Mouse (Mus musculus): Measurements from ENCODE around the gene Ly6g6d.
"Not testable (repeated sequence)": the region's sequence is repeated elsewhere in the genome, so short reads cannot be mapped to it uniquely, and the experiment has no call there.

Gene Ly6g6d

DNA sequence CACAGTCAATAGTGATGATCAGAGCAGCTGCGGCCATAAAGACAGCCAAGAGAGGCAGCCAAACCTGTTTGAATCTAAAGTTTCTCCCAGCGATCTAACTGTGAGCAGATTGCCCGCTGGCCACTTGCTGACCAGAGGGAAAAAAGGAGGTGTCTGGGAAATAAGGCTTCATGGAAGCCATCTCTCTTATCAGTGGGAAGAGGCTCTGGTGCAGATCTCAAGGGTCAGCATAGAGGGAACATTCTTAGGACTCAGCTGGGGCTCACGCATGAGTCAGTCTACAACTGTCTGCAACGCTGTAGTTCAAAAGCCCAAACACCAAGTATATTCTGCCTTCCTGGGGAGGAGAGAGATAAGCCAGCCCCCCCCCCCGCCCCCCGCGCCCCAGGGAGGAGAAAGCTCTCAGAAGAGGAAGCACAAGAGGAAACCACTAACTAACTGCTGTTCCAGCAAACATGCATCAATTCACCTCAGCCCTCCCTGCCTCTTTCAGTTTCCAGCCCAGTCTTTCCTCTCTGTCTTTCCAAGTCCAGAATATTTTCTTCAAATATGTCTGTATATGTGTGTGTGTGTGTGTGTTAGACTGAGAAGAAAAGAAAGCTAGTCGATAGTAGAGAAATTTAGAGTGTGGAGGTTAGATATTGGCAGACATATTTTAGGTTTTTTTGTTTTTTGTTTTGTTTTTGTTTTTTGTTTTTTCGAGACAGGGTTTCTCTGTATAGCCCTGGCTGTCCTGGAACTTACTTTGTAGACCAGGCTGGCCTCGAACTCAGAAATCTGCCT lies 29.5 kb downstream of the Ly6g6d start:
- no peak for DNase-seq (ENCODE audit: low read depth)

- no peak for DNase-seq (ENCODE audit: low read depth)
Observed at GRCm38 (mm10) chr17:35047688-35048087, 30.2 kb downstream of the Ly6g6d start.

DNA sequence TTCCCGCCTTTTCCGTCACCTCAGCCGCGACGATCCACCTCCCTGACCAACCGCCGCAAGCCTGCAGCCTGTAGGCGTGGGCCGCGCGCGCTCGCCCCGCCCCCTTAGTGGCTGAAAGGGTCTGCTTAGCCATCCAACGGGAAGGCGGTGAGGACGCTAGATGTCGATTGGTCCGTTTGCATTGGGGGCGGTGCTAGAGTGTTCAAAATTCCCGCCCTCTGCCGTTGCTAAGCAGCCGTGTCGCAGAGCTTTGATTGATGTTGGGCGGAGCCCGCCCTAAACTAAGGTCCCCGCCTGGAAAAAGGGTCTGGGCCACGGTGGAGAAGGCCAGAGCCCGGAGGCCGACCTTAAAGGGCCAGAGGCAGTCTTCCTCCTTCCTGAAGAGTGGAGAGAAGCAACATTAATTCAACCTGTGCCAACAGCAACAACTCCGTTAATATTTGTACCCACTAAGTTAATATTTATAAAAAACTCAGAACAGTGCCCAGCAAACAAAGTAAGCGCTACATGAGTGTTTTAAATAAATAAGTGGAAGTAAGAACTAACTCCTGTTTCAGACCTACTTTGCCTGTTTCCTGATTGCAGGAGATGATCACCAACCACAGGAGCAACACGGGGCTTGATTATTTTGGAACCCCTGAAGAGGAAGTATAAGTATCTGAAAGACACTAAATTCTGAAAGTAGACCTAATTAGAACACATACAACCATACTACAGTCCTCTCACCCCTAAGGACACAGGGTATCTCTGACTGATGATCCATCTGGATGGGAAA lies 31.0 kb downstream of the Ly6g6d start, which contains the start of gene Msh5:
Gene Msh5, minus strand, starts transcription at position 65 of the 775 bp plus-strand sequence.
- DNase-seq (ENCODE audit: low read depth), result peak; percentile 98

- DNase-seq (ENCODE audit: low read depth), result no peak
Observed at GRCm38 (mm10) chr17:35045807-35046680, 31.8 kb downstream of the Ly6g6d start.

DNA sequence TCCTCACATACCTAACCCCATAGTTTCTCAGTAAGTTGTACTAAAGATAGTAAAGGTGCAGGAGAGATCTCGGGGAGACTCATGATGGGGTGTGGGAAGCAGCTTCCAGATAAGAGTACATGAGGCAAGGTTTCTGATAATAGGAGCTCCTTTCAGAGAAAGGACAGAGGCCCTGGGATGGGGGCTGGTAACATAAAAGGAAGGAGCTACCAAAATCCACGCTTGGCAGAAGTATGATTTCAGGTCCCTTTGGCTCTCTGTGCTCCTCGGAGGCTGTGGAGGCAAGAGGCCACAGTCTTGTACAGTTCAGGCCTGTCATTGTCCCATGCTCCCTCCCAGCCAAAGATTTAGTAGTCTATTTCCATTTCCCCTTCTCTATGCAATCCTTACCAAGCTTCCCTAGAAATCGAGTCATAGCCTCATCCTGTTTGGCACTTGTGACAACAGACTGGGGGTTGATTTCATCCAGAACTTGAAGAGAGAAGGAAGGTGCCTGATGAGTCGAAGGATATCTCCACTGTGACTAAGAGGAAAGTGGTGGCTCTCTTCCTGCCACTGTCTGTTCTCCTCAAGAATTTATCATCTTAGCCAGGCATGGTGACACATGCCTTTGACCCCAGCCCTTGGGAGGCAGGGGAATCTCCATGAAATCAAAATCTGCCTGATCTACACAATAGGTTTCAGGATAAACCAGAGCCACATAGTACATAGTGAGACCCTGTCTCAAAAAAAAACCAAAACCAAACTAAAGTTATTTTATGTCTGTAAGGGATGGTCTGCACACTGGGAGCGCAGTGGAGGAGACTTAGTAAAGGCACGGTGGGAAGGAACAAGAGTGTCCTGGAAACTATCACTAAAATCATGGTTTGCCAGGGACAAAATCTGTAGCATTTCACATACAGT lies 32.7 kb downstream of the Ly6g6d start:
- no peak for DNase-seq (ENCODE audit: low read depth)

GRCm38 (mm10) chr17:35043794-35044193 lies 34.1 kb downstream of the Ly6g6d start:
- no peak for DNase-seq (ENCODE audit: low read depth)

GRCm38 (mm10) chr17:35039121-35039873 lies 38.6 kb downstream of the Ly6g6d start:
- DNase-seq (ENCODE audit: low read depth), result no peak

- no peak for DNase-seq (ENCODE audit: low read depth)
Observed at GRCm38 (mm10) chr17:35034896-35035295, 43.0 kb downstream of the Ly6g6d start.

- not testable (repeated sequence) for DNase-seq (ENCODE audit: low read depth)
Observed at GRCm38 (mm10) chr17:35033703-35034102, 44.2 kb downstream of the Ly6g6d start.

- no peak for DNase-seq (ENCODE audit: low read depth)
Observed at GRCm38 (mm10) chr17:35032323-35032870, 45.5 kb downstream of the Ly6g6d start.

DNA sequence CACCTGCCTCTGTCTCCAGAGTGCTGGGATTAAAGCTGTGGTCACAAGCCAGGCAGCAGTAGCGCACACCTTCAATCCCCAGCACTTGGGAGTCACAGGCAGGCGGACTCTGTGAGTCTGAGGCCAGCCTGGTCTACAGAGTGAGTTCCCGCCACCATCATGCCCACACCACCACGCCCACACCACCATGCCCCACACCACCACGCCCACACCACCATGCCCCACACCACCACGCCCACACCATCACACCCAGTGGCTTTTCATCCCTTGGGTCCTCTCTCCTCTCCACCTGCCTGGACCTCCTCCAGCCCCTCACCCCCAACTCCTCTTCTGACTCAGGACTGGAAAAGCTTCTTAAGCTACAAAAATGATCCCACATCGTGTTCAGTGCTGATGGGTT lies 46.0 kb downstream of the Ly6g6d start:
- no peak for DNase-seq (ENCODE audit: low read depth)

GRCm38 (mm10) chr17:35031272-35031671 lies 46.6 kb downstream of the Ly6g6d start:
- no peak for DNase-seq (ENCODE audit: low read depth)

DNA sequence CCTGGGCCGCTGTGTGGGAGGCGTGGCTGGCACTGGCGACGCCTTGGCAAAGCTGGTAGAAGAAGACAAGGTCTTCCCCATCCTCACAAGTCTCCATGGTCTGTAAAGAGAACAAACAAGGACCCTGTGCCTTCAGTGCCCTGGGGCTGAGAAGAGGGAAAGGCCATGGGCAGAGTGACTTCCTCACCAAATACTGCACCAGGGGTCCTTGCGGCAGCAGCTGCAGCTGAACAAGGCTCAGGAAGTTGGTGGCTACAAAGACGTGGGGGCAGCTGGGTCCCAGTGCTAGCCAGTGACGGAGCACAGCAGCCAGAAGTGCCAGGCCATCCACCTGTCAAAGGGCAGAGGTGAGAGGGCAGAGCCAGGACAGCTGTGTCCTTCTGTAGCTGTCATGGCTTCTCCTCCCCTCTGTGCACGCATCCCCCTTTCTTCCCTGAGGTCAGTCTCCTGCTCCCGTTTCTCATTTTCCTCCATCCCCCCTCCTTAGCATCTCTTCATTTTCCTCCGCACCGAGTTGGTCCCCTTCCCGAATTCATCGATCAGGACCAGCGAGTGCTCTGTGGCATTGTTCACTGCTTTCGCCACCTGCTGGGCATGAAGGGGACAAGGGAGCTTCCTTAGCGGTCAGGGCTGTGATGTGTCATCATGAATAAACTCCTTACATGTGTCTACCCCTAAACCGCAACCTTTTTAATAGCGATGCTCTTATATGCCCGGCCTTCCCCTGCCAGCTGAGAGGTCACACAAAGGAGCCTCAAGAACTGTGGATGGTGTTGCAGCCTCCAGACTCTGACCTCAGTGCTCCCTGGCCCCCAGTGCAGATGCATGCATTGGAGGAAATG lies 48.0 kb downstream of the Ly6g6d start:
- no peak for DNase-seq (ENCODE audit: low read depth)

GRCm38 (mm10) chr17:35028315-35028714 lies 49.5 kb downstream of the Ly6g6d start:
- no peak for DNase-seq (ENCODE audit: low read depth)

DNA sequence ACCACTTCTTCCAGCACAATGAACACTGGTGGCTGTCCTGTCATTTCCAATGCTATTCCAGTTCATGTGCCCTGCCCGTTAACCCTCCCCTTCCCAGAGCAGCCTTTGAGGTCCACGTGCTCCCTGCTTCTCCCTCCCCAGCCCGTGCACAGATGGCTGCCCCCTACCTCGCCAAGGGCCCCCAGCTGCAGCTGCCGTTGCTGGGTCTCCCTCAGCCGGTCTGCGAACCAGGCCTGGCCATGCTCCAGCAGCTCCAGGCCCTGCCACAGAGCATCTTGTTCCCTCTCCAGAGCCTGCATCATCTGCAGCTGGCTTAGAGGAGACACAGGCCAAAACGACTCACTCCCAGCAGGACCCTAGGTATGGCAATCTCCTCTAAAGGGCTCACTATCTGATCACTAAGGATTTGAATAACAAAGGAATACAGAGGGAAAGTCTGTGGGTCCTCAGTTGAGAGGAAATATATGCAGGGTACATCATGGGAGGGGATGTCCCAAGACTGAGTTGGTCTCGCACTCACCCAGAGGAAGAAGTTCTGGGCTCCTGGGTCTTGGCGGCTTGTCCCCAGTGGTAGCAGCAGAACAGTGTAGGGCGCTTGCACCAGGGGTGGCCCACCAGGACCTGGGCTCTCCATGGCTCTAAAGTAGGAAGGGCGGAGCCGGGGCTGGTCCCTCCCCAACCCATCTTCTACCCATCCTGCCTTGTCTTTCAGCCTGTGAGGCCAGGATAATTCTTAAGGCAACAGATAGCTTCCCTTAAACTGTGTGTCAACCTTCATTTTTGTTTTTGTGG lies 50.4 kb downstream of the Ly6g6d start, which contains the start of gene Sapcd1:
Gene Sapcd1, minus strand, starts transcription at position 740 of the 792 bp plus-strand sequence.
- no peak for DNase-seq (ENCODE audit: low read depth)

DNA sequence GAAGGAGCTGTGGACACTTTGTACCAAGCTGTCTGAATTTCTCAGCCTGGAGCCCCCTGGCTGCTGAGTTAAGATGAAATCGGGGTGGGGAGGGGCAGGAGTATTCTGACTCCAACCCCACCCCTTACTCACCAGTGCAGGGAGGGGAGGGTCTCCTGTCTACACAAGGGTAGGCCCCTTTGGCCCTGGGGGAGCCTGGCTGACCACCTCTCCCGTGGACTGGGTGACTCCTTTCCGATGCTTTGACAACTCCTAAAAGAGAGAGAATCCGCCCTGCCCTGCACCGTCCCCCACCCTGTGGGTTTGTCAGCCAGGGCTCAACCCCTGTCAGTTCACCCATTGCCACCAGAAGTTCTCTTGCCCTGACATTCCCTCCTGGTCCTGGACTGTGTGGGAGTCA lies 51.7 kb downstream of the Ly6g6d start:
- DNase-seq (ENCODE audit: low read depth), result no peak

GRCm38 (mm10) chr17:35024691-35025488 lies 53.0 kb downstream of the Ly6g6d start:
- no peak for DNase-seq (ENCODE audit: low read depth)

Data from c-Kit-positive CD71-negative TER-119-negative erythroid progenitor cells, embryonic 14.5 days (primary cell).